27 mouse cellular contexts compared by ENCODE assay signal in genomic region chr9:62689748-62690147, GRCm38 (mm10). TPM values are rescaled to one million over a fixed set of nuclear protein-coding genes. Genes with fewer than 3 reads are reported as not detected.
A peak's percentile ranks its signal among the peaks of the same experiment; 100 is the strongest.
DNase-seq lines count a peak whose midpoint lies in the region; ATAC-seq and TF ChIP-seq lines count a peak whose summit lies in the region.
"Had no signal": no experiment of that assay in that cellular context is flagged by ENCODE, and none has a peak within 500 bp of the region (broad histone marks: within the 10 kb centered on the region; RNA-seq: fewer than 3 reads in every experiment).

No protein-coding gene starts in this region.

- H3K9ac ChIP-seq in lung, embryonic 16.5 days (ENCODE audit: low read length) = no peak overlapping the region
- H3K9ac ChIP-seq in neural tube, embryonic 15.5 days (replicated peaks) = no peak overlapping the region
- H3K9ac ChIP-seq: embryonic facial prominence, embryonic 13.5 days; embryonic facial prominence, embryonic 15.5 days; forebrain, embryonic 12.5 days had no signal

- WGBS in lung, embryonic 16.5 days = 63% methylated on average over 10 of the region's 10 CpGs
- 65% methylated on average over 10 of the region's 10 CpGs for WGBS in small intestine, adult 2 months
- WGBS in neural tube, embryonic 15.5 days = 92% methylated on average over 10 of the region's 10 CpGs

- H3K4me3 ChIP-seq in lung, embryonic 16.5 days (ENCODE audit: low read length) = no peak overlapping the region
- H3K4me3 ChIP-seq in small intestine, adult 2 months (ENCODE audit: low read depth, low read length) = no peak overlapping the region
- H3K4me3 ChIP-seq in neural tube, embryonic 15.5 days (replicated peaks) = no peak overlapping the region
- H3K4me3 ChIP-seq: embryonic facial prominence, embryonic 13.5 days; embryonic facial prominence, embryonic 15.5 days; erythroblast, embryonic 14.5 days; forebrain, embryonic 10.5 days; forebrain, embryonic 12.5 days had no signal

- 0 out of 2 replicates have a peak, but pooled peaks have one; percentile 2 for TF ChIP-seq CTCF in small intestine, adult 2 months (IDR thresholded peaks at IDR 0.05; ENCODE audit: extremely low read depth, insufficient read length, insufficient replicate concordance, low read depth, low read length)

- H3K4me2 ChIP-seq in lung, embryonic 16.5 days (ENCODE audit: low read depth, low read length) = no peak overlapping the region
- H3K4me2 ChIP-seq in neural tube, embryonic 15.5 days = no peak overlapping the region
- H3K4me2 ChIP-seq: embryonic facial prominence, embryonic 13.5 days; embryonic facial prominence, embryonic 15.5 days; forebrain, embryonic 12.5 days had no signal

- no peaks in the 10 kb centered on the region for H3K36me3 ChIP-seq in lung, embryonic 16.5 days (ENCODE audit: control insufficient read depth, insufficient read depth, low read length)
- no peaks in the 10 kb centered on the region for H3K36me3 ChIP-seq in small intestine, adult 2 months (ENCODE audit: control insufficient read depth, insufficient read depth, low read length)
- H3K36me3 ChIP-seq in neural tube, embryonic 15.5 days = no peaks in the 10 kb centered on the region
- H3K36me3 ChIP-seq: embryonic facial prominence, embryonic 13.5 days; embryonic facial prominence, embryonic 15.5 days; forebrain, embryonic 10.5 days; forebrain, embryonic 12.5 days; G1E had no signal

- no peaks in the 10 kb centered on the region for H3K4me1 ChIP-seq in lung, embryonic 16.5 days (replicated peaks; ENCODE audit: control insufficient read depth, insufficient read depth, low read length)
- no peaks in the 10 kb centered on the region for H3K4me1 ChIP-seq in small intestine, adult 2 months (ENCODE audit: control insufficient read depth, insufficient read depth, insufficient read length, low read length)
- H3K4me1 ChIP-seq in neural tube, embryonic 15.5 days = no peaks in the 10 kb centered on the region

- DNase-seq in lung, adult 18-20 months = peak; percentile 21 to 38
- no peak for DNase-seq in lung, postnatal 10 days
- DNase-seq in lung, postnatal 25 days (ENCODE audit: low spot score) = peak; percentile 10
- no peak for DNase-seq in spleen, postnatal 4 days (ENCODE audit: low spot score in 2 of 2)
- DNase-seq: adrenal gland, adult 8-10 months; adrenal gland, postnatal 14 days; adrenal gland, postnatal 36 days; B cell, adult 2 months; cerebellum, adult 11-12 months; cerebellum, adult 2 months; cerebellum, adult 9-10 months; cerebellum, postnatal 14 days; cerebellum, postnatal 36 days; embryo, embryonic 11 days had no signal

- peak; percentile 69; the same call in 1 of the 2 replicates for ATAC-seq in lung, embryonic 16.5 days (ENCODE audit: low read depth)
- ATAC-seq in neural tube, embryonic 15.5 days (ENCODE audit: low FRiP score) = no peak
- ATAC-seq: activated CD4-positive, CD25-positive, alpha-beta regulatory T cell, adult 4 months; CD4-positive, CD25-positive, alpha-beta regulatory T cell, adult 4 months; forebrain, embryonic 14.5 days; Patski had no signal

- TF ChIP-seq POLR2A in small intestine, adult 2 months (IDR thresholded peaks at IDR 0.05; ENCODE audit: low read depth, low read length) = no peak

- no peaks in the 10 kb centered on the region for H3K27me3 ChIP-seq in lung, embryonic 16.5 days (ENCODE audit: control insufficient read depth, insufficient read depth, low read depth, low read length)
- H3K27me3 ChIP-seq in small intestine, adult 2 months (ENCODE audit: control insufficient read depth, insufficient read depth, low read length) = no peaks in the 10 kb centered on the region
- no peaks in the 10 kb centered on the region for H3K27me3 ChIP-seq in neural tube, embryonic 15.5 days (replicated peaks)
- H3K27me3 ChIP-seq: embryonic facial prominence, embryonic 13.5 days; embryonic facial prominence, embryonic 15.5 days; forebrain, embryonic 12.5 days had no signal

- H3K9me3 ChIP-seq in lung, embryonic 16.5 days (ENCODE audit: control insufficient read depth, low read length) = no peaks in the 10 kb centered on the region
- no peaks in the 10 kb centered on the region for H3K9me3 ChIP-seq in neural tube, embryonic 15.5 days (replicated peaks)
- H3K9me3 ChIP-seq: embryonic facial prominence, embryonic 13.5 days; embryonic facial prominence, embryonic 15.5 days; forebrain, embryonic 10.5 days; forebrain, embryonic 12.5 days; G1E had no signal

- H3K27ac ChIP-seq in lung, embryonic 16.5 days (ENCODE audit: low read length) = no peak overlapping the region
- H3K27ac ChIP-seq in small intestine, adult 2 months (ENCODE audit: insufficient read depth, low read depth, low read length) = no peak overlapping the region
- no peak overlapping the region for H3K27ac ChIP-seq in neural tube, embryonic 15.5 days (replicated peaks)
- H3K27ac ChIP-seq: embryonic facial prominence, embryonic 13.5 days; embryonic facial prominence, embryonic 15.5 days; forebrain, embryonic 10.5 days; forebrain, embryonic 12.5 days had no signal

RNA-seq across cellular contexts. Expression of gene Itga11, which starts 12.1 kb away (rescaled TPM):
- 0.53 and 0.73 TPM in 2 replicates for polyA plus RNA-seq in lung, embryonic 16.5 days (2015; fragmentation: Nextera tagmentation; extraction: Ambion mirVana)
- 1.5 and 3.8 TPM in 2 replicates for polyA plus RNA-seq in small intestine, adult 2 months (2012; rRNA removed)
- polyA plus RNA-seq in neural tube, embryonic 15.5 days (2015; fragmentation: Nextera tagmentation; extraction: Ambion mirVana) = 0.81 and 1.5 TPM in 2 replicates
- polyA plus RNA-seq: erythroblast, embryonic 14.5 days; G1E had no signal

Comparison
In these comparisons a context has a peak if more than half of its experiments do, and no peak if none do; other contexts are left out.
1. DNase-seq: peak in lung, adult 18-20 months (2 of 2) and lung, postnatal 25 days (single experiment); none in lung, postnatal 10 days (single experiment) and spleen, postnatal 4 days (0 of 2).